Mouse (Mus musculus) hindlimb bud, embryonic 11.5 days (tissue): ENCODE data around the gene Sh3bp2.
"Not testable (repeated sequence)": the region's sequence is repeated elsewhere in the genome, so short reads cannot be mapped to it uniquely, and the experiment has no call there.

Source experiments
- DNase-seq: peaks from one replicate; pipeline ENCODE4 v3.0.0-alpha.2; 2012; ENCODE audit warnings: low read depth, low spot score; ENCODE audit errors: extremely low spot score

Sh3bp2 gene

DNA sequence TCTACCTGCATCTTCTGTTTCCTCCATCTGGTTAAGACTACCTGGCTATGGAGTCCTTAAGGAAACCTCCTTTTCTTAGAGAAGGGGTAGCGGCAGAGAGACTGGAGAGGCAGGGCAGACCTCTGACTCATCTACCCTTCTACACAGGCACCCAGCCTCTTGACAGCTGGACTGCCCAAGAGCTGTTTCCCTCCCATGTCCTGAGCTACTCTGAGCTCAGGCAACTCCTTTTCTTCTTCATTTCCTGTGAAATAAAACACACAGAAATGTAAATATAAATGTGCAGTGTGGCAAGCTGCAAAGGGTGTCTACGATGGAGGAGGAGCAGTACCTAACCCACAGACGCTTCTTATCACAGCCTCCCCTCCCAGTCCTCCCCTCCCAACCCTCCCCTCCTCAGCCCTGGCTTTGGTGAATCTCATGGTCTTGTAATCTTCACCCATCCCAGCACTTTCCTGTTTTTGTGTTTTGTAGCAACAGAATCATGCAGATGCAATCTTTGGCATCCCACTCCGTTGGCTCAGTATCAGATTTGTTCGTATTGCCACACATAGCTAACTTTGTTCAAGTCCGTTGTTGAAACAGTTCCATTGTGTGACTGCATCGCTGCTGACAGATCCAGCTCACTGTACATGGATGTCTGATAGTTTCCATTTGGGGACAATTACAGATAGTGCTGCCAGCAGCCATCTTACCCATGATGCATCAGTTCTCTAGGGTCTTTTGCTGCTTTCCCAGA, 40.1 kb downstream of the Sh3bp2 start:
- DNase-seq, result no peak

DNA sequence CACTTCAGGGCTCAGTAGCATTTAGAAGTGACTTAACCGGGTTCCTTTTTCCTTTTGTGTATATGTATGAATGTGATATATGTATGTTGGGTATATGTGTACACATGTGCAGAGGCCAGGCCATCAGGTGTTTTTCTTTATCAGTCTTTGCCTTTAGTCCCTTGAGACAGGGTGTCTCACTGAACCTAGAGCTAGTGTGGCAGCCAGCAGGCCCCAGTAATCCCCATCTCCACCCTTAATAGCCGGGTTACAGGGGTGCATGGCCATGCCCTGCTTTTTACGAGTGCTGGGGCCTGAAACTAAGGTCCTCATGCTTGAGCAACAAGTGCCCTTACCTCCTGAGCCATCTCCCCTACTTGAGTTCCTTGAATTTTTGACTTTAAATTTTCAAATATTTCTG, 45.9 kb downstream of the Sh3bp2 start:
- DNase-seq, result no peak

DNA sequence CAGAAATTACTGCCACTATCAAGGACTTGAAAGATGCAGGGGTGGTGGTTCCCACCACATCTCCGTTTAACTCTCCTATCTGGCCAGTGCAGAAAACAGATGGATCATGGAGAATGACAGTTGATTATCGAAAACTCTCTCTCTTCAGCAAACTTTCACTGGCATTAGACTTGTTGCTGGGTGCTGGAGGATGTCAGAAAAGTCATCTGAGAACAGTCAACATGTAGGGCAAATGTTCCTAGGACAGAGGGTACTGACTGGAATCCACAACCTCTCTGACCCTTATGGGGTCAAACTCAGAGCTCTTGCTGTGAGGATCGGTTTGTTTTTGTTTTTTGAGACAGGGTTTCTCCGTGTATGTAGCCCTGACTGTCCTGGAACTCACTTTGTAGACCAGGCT, 46.9 kb downstream of the Sh3bp2 start:
- DNase-seq, result not testable (repeated sequence)

DNA sequence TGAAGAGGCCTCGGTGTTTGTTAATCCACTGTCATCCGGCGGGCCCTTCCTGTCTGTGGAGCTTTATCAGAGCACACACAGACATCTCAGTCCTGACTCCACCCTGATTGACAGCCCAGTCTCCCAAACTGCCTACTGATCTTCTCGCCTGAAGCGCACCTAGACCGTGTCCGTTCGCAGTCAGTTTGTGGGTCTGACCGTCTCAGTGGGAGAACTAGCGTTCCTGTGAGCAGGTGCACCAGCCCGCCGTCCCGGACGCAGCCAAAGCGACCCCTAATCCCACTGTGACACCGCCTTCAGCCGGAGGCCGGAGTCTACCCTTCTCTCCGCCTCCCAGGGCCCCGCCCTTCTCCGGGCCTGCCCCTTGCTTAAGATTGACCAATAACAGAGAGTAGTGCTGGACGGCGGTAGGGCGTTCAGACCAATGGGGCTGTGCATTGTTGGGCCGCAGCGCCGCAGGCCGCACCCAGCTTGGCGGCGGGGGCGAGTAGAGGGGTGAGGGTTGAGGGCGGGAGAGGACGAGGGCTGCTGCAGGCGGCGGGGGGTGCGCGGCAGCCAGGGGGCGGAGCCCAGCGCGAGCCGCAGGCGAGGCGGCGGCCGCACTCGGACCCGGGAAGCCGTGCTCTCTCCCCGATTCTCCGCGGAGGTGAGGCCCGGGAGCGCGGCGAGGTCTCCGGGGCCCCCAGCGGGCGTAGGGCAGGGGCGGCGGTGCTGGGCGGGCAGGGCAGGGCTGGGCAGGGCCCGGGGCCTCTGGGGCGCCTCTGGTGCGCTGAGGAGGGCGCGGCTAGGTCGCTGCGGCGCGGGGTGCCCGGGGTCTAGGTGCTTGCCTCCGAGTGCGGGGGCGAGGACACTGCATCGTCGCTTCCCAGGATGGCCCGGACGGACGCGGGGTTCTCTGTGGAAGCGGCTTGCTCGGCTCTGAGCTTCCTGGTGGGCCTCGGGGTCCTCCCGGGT, 47.9 kb downstream of the Sh3bp2 start, which contains the start of gene Add1:
TSS of gene Add1 (plus strand) at position 397 of the 954 bp plus-strand sequence.
- DNase-seq, result peak; percentile 87

DNA sequence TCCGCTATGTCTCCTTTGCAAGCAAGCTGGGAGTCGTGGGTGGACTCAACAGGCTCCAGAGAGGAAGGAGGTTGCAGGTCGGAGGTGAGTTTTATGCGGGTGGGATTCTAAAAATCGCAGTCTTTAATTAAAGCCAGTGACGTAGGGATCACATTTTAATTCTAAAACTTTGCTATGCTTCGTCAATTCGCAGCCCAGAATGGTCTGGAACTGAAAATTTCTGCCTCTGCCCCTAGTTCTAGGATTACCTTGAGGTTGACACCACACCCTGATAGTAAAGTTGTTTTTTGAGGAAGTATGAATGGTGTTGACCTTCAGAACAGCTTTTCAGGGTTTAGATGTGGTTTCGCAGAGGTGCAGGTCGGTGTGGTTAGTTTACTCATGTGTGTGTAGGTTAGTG, 49.1 kb downstream of the Sh3bp2 start:
- no peak for DNase-seq

GRCm38 (mm10) chr5:34576286-34576685, 50.6 kb downstream of the Sh3bp2 start:
- no peak for DNase-seq

DNA sequence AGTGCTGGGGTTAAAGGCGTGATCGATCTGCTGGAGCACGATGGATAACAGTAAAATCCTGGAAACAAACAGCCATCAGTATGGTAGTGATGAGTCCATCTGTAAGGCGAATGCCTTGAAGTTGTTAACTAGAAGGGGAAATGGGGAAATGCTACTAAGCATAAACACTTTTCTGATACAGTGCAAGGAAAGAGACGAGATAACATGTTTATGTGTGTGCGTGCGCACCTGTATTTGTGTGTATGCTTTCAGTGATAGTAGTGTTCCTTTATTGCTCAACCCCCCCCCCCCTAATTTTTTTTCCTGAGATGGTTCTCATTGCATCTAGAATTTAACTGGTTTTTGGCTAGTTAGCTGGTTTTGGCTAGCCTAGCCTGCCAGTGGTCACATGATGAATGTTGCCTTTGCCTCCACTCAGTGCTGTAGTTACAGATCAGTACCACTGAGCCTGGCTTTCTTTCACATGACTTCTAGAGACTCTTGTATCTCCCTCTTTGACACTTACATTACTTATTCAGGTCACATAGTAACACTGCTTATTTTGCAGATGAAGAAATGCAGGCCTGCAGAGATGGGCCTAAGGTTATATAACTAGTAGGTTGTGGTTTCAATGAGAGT, 52.5 kb downstream of the Sh3bp2 start:
- DNase-seq, result no peak

GRCm38 (mm10) chr5:34579377-34579776, 53.7 kb downstream of the Sh3bp2 start:
- no peak for DNase-seq

DNA sequence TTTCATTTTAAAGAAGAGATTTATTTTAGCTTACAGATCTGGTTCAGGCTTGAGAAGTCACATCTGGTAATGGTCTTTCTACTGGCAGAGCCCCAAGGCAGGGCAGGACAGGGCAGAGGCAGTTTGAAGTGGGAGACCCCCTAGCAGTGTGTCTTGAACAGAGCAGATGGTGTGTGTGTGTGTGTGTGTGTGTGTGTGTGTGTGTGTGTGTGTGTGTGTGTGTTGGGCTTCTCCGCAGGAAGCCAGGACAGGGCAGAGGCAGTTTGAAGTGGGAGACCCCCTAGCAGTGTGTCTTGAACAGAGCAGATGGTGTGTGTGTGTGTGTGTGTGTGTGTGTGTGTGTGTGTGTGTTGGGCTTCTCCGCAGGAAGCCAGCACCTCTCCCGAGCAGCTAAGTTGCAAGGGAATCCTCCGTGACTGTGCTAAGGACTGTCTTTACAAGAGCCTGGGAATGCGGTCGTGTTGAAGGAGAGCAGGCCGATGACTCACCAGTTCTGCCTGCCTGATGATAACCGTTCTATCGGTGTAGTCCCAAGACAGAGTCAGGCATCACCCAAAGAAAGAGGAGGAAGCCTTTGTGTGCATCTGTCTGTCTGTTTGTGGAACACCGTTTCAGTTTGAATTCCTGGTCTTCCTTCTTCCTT, 56.2 kb downstream of the Sh3bp2 start:
- not testable (repeated sequence) for DNase-seq

- no peak for DNase-seq
Measured at GRCm38 (mm10) chr5:34582314-34582675, 56.7 kb downstream of the Sh3bp2 start.

DNA sequence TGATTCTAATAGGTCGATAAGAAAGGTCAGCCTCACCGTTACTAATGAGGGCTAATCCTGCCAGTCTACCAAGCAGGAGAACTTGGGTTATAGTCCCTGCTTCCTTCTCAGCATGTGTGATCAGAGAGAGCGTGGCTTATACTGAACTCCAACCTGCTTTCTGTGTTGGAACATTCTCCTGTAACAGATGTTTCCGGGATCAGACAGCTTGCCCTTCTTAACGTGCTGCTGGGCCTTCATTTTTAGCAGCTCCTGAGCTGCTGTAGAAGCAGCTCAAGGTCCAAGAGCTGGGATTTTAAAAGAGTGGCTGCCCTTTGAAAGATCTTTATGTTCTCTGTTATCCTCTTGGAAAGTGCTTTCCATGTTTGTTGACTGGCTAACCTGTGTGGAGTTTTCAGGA, 59.6 kb downstream of the Sh3bp2 start:
- no peak for DNase-seq

DNA sequence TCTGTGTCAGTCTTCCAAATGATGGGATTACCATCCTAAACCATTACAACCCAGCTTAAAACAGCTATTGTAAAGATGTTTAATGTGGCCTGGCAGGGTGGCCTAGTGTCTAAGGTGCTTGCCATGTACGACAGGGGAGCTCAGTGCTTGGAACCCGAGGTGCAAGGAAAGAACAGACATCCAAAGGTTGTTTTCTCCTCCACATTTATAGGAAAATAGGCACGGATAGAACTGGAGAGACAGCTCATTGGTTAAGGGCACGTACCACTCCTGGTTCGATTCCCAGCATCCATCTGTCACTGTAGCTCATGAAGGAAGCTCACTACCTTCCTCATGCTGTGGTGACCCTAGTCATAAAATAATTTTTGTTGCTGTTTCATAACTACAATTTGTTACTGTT, 62.2 kb downstream of the Sh3bp2 start:
- no peak for DNase-seq

DNA sequence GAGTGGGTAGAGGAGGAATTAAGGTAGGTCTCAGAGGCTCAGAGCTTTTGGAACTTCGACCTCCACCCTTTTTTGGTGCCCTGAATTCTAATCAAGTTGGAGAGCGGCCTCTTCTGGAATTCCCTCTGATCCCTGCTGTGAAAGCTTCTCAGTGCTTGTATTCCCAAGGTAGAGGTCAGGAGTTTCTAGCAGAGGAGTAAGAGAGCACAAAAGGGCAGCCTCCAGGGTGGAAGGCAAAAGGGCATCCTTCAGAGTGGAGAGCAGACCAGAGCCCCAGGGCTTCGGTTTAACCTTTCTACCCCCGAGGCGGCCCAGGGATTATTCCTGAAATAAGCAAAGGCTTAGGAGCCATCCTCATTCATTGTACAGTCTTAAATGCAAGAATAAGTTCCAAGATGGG, 64.4 kb downstream of the Sh3bp2 start:
- no peak for DNase-seq

- no peak for DNase-seq
Measured at GRCm38 (mm10) chr5:34590702-34591101, 65.1 kb downstream of the Sh3bp2 start.

GRCm38 (mm10) chr5:34591388-34592004, 65.9 kb downstream of the Sh3bp2 start:
- DNase-seq, result no peak

DNA sequence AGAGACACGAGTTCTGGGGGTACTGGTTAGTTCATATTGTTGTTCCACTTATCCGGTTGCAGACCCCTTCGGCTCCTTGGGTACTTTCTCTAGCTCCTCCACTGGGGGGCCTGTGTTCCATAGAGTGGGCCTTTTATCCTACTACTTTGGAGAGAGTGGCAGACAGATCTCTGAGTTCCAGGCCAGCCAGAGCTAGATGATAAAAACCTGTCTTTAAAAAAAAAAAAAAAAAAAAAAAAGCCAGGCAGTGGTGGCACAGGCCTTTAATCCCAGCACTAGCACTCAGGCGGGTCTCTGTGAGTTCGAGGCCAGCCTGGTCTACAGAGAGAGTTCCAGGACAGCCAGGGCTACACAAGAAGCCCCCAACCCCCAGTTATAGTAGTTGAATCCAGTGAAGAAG, 66.6 kb downstream of the Sh3bp2 start:
- DNase-seq, result not testable (repeated sequence)

DNA sequence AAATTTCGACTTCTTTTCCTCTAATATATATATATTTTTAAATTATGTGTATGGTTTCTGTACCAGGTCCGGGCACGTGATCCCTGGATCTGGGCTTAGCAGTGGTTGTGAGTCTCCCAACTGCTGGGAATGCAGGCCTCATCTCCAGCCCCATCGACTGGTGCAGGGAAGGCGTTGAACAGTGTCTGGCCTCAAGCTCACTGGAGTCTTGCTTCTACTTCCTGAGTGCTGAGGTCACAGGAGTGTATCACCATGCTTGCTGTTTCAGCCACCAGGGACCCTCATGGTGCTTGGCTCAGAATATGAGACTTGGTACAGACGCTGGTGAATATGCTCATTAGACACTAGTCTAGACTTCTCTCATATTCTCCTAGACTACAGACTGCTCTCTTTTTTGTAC, 67.0 kb downstream of the Sh3bp2 start:
- DNase-seq, result no peak

- DNase-seq, result no peak
Measured at GRCm38 (mm10) chr5:34593202-34593727, 67.6 kb downstream of the Sh3bp2 start.

DNA sequence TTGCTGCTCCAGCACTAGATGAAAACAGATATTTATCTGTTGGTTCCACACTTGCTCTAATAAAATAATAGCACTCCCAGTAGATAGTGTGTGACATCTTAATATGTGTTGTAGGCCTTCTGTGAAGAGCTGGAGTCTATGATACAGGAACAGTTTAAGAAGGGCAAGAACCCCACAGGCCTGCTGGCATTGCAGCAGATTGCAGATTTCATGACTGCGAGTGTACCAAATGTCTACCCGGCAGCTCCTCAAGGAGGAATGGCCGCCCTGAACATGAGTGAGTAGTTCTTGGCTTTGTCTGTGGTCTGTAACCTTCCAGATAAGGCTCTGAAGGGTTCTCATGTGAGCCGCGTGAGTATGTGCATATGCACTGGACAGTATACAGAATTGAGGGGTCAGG, 78.9 kb downstream of the Sh3bp2 start:
- no peak for DNase-seq

GRCm38 (mm10) chr5:34607100-34607880, 81.7 kb downstream of the Sh3bp2 start:
- DNase-seq, result no peak
